Mouse (Mus musculus): ENCODE results near the gene Ccer1. TPM values are rescaled to one million over a fixed set of nuclear protein-coding genes. Genes with fewer than 3 reads are reported as not detected.

Gene Ccer1
- total RNA-seq, 2 experiments from 2014 or later = not detected

Other genes starting within 250 kb of the Ccer1 start
- 10 to 100 TPM; 13.0 to 22.0 TPM for gene Dcn, start 213.4 kb upstream of the Ccer1 start, total RNA-seq (2021)
- gene Lum, start 127.9 kb upstream of the Ccer1 start, total RNA-seq (2021) = 1 to 10 TPM; 2.0 to 2.1 TPM
- not detected for gene Kera, start 86.2 kb upstream of the Ccer1 start, total RNA-seq (2021)
- gene Epyc, start 49.0 kb upstream of the Ccer1 start, total RNA-seq (2021) = under 1 TPM in 1 of 2 experiments, not detected in 1; 0.21 TPM
- under 1 TPM in 1 of 2 experiments, not detected in 1; 0.37 TPM for gene C030005K15Rik, start 33.7 kb downstream of the Ccer1 start, total RNA-seq (2021)

Measured in left cerebral cortex, adult 18-20 months (tissue).